Mouse (Mus musculus) heart, adult 2 months (tissue): ENCODE results near the gene Srebf1. TPM values are rescaled to one million over a fixed set of nuclear protein-coding genes. Genes with fewer than 3 reads are reported as not detected.

Source experiments
- DNase-seq, 2 experiments: peaks; one replicate each; pipeline ENCODE4 v3.0.0; 2021
- H3K27ac ChIP-seq: fragments of 200-600 bp; 2 replicates; pipeline ENCODE4 v1.8.1; 2022
- H3K27me3 ChIP-seq: fragments of 200-500 bp; 2 replicates; pipeline ENCODE4 v1.6.1; 2012; ENCODE audit warnings: mild to moderate bottlenecking, low read length, inconsistent platforms, mixed read lengths; ENCODE audit not compliant: control insufficient read depth, insufficient read depth
- H3K36me3 ChIP-seq: fragments of 200-500 bp; 2 replicates; pipeline ENCODE4 v1.6.1; 2012; ENCODE audit warnings: low read length, inconsistent platforms; ENCODE audit not compliant: control insufficient read depth, insufficient read depth
- H3K4me1 ChIP-seq: fragments of 200-500 bp; 2 replicates; pipeline ENCODE4 v1.6.1; 2011; ENCODE audit warnings: low read length; ENCODE audit not compliant: control insufficient read depth, insufficient read depth
- H3K4me3 ChIP-seq: fragments of 200-600 bp; 2 replicates; pipeline ENCODE4 v1.8.1; 2022
- H3K79me2 ChIP-seq: fragments of 200-500 bp; replicated peaks from 2 replicates; pipeline ENCODE4 v1.6.1; 2012; ENCODE audit warnings: mild to moderate bottlenecking, inconsistent platforms, low read length, moderate library complexity, mixed read lengths; ENCODE audit not compliant: control insufficient read depth, insufficient read depth
- H3K9ac ChIP-seq: fragments of 200-500 bp; 2 replicates; pipeline ENCODE4 v1.6.1; 2012; ENCODE audit warnings: low read depth, mild to moderate bottlenecking, control low read depth, inconsistent platforms, low read length, mixed read lengths
- CTCF ChIP-seq: fragments of 200-600 bp; IDR thresholded peaks from 2 replicates; pipeline ENCODE4 v1.8.1; 2022; ENCODE audit warnings: antibody characterized with exemption, mild to moderate bottlenecking, moderate library complexity
- EP300 ChIP-seq: fragments of 200-500 bp; IDR thresholded peaks from 2 replicates; pipeline ENCODE4 v1.6.1; 2011; ENCODE audit warnings: low read depth, low read length, control low read depth; ENCODE audit not compliant: insufficient read depth
- POLR2A ChIP-seq: fragments of 200-500 bp; IDR thresholded peaks from 2 replicates; pipeline ENCODE4 v1.6.1; 2011; ENCODE audit warnings: mild to moderate bottlenecking, low read depth, low read length, control low read depth; ENCODE audit not compliant: insufficient read depth
- WGBS: fragments of 180-500 bp; shearing (Covaris S2); methylation state at CpG from one replicate; pipeline ENCODE4 v1.1.7; 2018; 5-methylcytosine and 5-hydroxymethylcytosine counted together
- intact Hi-C: fragments of 180-260 bp; cut with DNase I; formaldehyde crosslinking; loops from one replicate; pipeline ENCODE4 v1.15.1; 2025
- polyA plus RNA-seq: library from polyadenylated mRNA; depleted of rRNA; stranded (reverse); fragments of >200 nt; gene quantifications from 2 replicates; pipeline ENCODE4 v1.2.3, GENCODE M21; 2012
- total RNA-seq, 2 experiments: library from RNA; stranded (reverse); gene quantifications; 2 replicates each; pipeline ENCODE4 v1.2.3; 2021

The Srebf1 gene
- total and polyA plus RNA-seq, 3 experiments, result 25.3 to 54.0 (median 35.4) TPM

DNA sequence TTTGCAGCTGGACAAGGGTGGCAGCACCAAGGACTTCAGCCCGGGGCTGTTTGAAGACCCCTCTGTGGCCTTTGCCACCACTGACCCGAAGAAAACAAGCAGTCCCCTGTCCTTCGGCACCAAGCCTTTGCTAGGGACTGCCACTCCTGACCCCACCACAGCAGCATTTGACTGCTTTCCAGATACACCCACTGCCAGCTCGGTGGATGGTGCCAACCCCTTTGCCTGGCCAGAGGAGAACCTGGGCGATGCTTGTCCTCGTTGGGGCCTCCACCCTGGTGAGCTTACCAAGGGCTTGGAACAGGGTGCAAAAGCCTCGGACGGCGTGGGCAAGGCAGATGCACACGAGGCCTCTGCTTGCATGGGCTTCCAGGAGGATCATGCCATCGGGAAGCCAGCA, 35.3 kb downstream of the Srebf1 start:
- H3K4me3 ChIP-seq, result no peak overlapping the region
- intact Hi-C loops, result no loop called here
- H3K4me1 ChIP-seq, result peaks cover 11% of the 10 kb centered on the region
- 69% methylated on average over 11 of the region's 11 CpGs for WGBS
- no peak for DNase-seq
- no peak overlapping the region for H3K27ac ChIP-seq
- TF ChIP-seq POLR2A (no peak), EP300 (no peak), CTCF (no peak)
- no peaks in the 10 kb centered on the region for H3K36me3 ChIP-seq
- no peaks in the 10 kb centered on the region for H3K27me3 ChIP-seq
- no peaks in the 10 kb centered on the region for H3K79me2 ChIP-seq
- no peak overlapping the region for H3K9ac ChIP-seq

DNA sequence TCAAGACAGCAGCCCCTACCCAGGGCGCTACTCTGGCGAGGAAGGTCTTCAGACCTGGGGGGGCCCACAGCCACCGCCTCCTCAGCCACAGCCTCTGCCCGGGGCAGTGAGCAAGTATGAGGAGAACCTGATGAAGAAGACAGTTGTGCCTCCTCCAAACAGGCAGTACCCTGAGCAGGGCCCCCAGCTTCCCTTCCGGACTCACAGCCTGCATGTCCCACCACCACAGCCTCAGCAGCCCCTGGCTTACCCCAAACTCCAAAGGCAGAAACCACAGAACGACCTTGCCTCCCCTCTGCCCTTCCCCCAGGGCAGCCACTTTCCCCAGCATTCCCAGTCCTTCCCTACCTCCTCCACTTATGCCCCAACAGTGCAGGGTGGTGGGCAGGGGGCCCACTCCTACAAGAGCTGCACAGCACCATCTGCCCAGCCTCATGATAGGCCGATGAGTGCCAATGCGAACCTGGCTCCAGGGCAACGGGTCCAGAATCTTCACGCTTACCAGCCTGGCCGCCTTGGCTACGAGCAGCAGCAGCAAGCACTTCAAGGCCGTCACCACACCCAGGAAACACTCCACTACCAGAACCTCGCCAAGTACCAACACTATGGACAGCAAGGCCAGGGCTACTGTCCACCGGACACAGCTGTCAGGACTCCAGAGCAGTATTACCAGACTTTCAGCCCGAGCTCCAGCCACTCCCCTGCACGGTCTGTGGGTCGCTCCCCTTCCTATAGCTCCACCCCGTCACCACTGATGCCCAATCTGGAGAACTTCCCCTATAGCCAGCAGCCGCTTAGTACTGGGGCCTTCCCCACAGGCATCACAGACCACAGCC, 36.8 kb downstream of the Srebf1 start:
- DNase-seq, result peak in 1 of 2 experiments; percentile 56
- intact Hi-C loops, result no loop called here
- Histone ChIP-seq H3K36me3 (no peaks in the 10 kb centered on the region), H3K27me3 (no peaks in the 10 kb centered on the region), H3K79me2 (no peaks in the 10 kb centered on the region), H3K27ac (no peak overlapping the region), H3K9ac (no peak overlapping the region), H3K4me1 (peaks cover 13% of the 10 kb centered on the region), H3K4me3 (no peak overlapping the region)
- 48% methylated on average over 20 of the region's 20 CpGs for WGBS
- TF ChIP-seq EP300 (no peak), CTCF (no peak)

DNA sequence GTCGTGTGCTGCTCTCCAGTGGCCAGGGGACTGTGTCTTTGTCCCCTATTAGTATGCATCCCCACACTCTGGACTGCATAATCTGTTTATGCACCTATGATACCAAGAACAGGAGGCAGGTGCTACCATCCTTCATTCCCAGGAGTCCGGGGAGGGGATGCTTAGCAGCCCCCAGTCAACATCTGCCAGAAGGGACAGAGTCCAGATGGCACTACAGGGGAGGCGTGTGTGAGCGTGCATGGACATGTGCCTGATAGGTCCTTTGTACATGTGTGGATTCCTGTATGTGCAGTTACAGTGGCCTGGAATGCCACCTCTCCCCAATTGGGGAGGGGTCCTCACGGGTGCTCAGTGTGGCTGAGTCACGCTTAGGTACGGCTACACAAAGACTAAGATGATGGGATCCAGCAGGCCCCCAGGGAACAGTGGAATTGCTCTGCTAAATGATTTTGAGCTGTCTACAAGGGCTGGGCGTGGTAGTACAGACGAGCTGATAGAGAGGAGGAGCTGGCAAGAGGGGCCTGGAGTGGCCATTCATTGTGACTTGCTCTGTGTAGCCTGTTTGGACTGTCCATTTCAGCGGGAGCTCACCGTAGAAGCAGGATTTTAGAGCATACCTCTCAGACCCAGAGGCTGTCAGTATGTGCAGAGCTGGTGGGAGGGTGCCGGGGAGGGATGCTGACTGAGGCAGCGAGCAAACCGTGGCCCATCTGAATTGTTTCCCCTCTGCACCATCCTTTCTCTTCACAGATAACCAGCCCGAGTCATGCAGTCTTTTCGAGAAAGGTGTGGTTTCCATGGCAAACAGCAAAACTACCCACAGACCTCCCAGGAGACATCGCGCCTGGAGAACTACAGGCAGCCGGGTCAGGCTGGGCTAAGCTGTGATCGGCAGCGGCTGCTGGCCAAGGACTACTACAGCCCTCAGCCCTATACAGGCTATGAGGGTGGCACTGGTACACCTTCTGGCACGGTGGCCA, 37.7 kb downstream of the Srebf1 start:
- Histone ChIP-seq H3K79me2 (no peaks in the 10 kb centered on the region), H3K4me3 (no peak overlapping the region), H3K4me1 (peaks cover 13% of the 10 kb centered on the region), H3K27ac (no peak overlapping the region), H3K36me3 (no peaks in the 10 kb centered on the region), H3K27me3 (no peaks in the 10 kb centered on the region), H3K9ac (no peak overlapping the region)
- no peak for TF ChIP-seq POLR2A
- no peak for TF ChIP-seq CTCF
- TF ChIP-seq EP300, result no peak
- DNase-seq, result no peak
- 60% methylated on average over 22 of the region's 22 CpGs for WGBS
- intact Hi-C loops, result no loop called here

DNA sequence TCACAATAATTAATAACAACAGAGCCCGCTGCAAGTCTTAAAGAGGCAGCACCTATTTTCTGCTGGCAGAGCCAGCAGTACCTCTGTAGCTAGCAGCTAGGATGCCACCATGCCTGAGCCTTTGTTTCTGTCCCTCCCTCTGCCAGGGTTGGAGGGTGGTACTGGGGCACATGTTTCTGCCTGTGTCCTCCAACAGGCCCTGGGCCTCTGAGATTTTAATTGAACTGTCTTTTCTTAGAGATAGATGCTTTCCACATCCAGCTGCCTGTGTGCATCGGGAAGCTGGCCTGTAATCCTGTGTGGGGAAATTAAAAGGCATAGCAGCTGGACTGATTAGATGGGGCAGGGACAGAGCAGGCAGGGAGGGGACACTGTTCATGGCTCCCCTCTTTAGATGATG, 39.6 kb downstream of the Srebf1 start:
- Histone ChIP-seq H3K79me2 (no peaks in the 10 kb centered on the region), H3K4me3 (no peak overlapping the region), H3K36me3 (no peaks in the 10 kb centered on the region), H3K4me1 (peaks cover 21% of the 10 kb centered on the region), H3K27ac (no peak overlapping the region), H3K9ac (no peak overlapping the region), H3K27me3 (no peaks in the 10 kb centered on the region)
- intact Hi-C loops, result no loop called here
- TF ChIP-seq CTCF, result no peak
- WGBS, result 32% methylated on average over 2 of the region's 2 CpGs
- DNase-seq, result no peak

DNA sequence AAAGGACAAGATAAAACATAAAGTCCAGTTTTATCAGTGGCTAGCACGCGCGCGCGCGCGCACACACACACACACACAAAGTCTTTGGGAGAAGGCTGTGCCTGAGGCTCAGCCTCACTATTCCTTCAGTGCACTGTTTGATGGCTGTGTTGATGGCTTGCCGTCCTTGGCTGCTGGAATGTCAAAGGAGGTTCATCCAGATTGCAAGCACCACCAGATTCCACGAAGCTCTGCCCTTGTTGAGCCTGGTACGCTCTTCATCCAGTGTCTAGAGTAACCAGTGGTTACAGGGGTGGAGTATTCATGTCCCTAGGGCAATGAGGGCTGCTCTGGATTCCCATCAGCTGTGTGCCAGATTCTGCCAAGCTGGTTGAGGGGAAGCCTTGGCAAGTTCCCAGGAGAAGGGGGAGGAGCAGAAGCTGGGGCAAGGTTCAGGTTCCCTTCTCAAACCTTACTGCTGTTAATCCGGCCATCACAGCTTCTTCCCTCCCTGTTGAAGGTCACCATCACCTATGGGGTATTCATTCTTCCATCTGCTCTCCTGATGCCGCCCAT, 40.2 kb downstream of the Srebf1 start:
- H3K4me1 ChIP-seq, result peaks cover 22% of the 10 kb centered on the region
- no peak overlapping the region for H3K9ac ChIP-seq
- DNase-seq, result no peak
- H3K79me2 ChIP-seq, result no peaks in the 10 kb centered on the region
- WGBS, result 69% methylated on average over 12 of the region's 12 CpGs
- no peak overlapping the region for H3K4me3 ChIP-seq
- TF ChIP-seq POLR2A (no peak), EP300 (no peak), CTCF (no peak)
- no peaks in the 10 kb centered on the region for H3K27me3 ChIP-seq
- intact Hi-C loops, result no loop called here
- H3K36me3 ChIP-seq, result no peaks in the 10 kb centered on the region
- H3K27ac ChIP-seq, result no peak overlapping the region
